Mouse (Mus musculus): ENCODE data around the gene Arhgef33. TPM values are rescaled to one million over a fixed set of nuclear protein-coding genes. Genes with fewer than 3 reads are reported as not detected.
"Not testable (repeated sequence)": the region's sequence is repeated elsewhere in the genome, so short reads cannot be mapped to it uniquely, and the experiment has no call there.

The Arhgef33 gene
- polyA plus RNA-seq (2015; fragmentation: Nextera tagmentation; extraction: Ambion mirVana), result 0.64 and 0.72 TPM in 2 replicates

GRCm38 (mm10) chr17:80307251-80307650 lies at the start of gene Arhgef33:
Gene Arhgef33, plus strand, starts transcription at chr17:80307407.
- WGBS, result 76% methylated on average over 1 of the region's 1 CpGs
- H3K4me1 ChIP-seq (ENCODE audit: control insufficient read depth, insufficient read depth, low read length), result no peaks in the 10 kb centered on the region
- H3K27me3 ChIP-seq (ENCODE audit: control insufficient read depth, insufficient read depth, low read length), result no peaks in the 10 kb centered on the region
- H3K9ac ChIP-seq (ENCODE audit: low read length), result no peak within 1 kb of the TSS
- no peaks in the 10 kb centered on the region for H3K36me3 ChIP-seq (ENCODE audit: control insufficient read depth, insufficient read depth)
- no peak within 1 kb of the TSS for H3K4me3 ChIP-seq (ENCODE audit: low read length)
- no peak within 1 kb of the TSS for H3K4me2 ChIP-seq (ENCODE audit: low read depth, low read length)
- ATAC-seq (replicated peaks; ENCODE audit: extremely low read depth, insufficient read depth, low FRiP score), result no peak
- H3K27ac ChIP-seq (ENCODE audit: low read length), result no peak within 1 kb of the TSS
- H3K9me3 ChIP-seq (replicated peaks; ENCODE audit: control insufficient read depth, low read length), result no peaks in the 10 kb centered on the region

GRCm38 (mm10) chr17:80267065-80267464 lies 40.1 kb upstream of the Arhgef33 start:
- Histone ChIP-seq H3K4me2 (ENCODE audit: low read depth, low read length) (no peak overlapping the region), H3K27me3 (ENCODE audit: control insufficient read depth, insufficient read depth, low read length) (no peaks in the 10 kb centered on the region), H3K9me3 (replicated peaks; ENCODE audit: control insufficient read depth, low read length) (no peaks in the 10 kb centered on the region), H3K27ac (ENCODE audit: low read length) (no peak overlapping the region), H3K9ac (ENCODE audit: low read length) (no peak overlapping the region), H3K4me1 (ENCODE audit: control insufficient read depth, insufficient read depth, low read length) (no peaks in the 10 kb centered on the region), H3K36me3 (ENCODE audit: control insufficient read depth, insufficient read depth) (peaks cover 38% of the 10 kb centered on the region), H3K4me3 (ENCODE audit: low read length) (no peak overlapping the region)
- no peak for ATAC-seq (replicated peaks; ENCODE audit: extremely low read depth, insufficient read depth, low FRiP score)
- 87% methylated on average over 4 of the region's 4 CpGs for WGBS

GRCm38 (mm10) chr17:80268151-80268550 lies 39.1 kb upstream of the Arhgef33 start:
- Histone ChIP-seq H3K27ac (ENCODE audit: low read length) (no peak overlapping the region), H3K4me1 (ENCODE audit: control insufficient read depth, insufficient read depth, low read length) (no peaks in the 10 kb centered on the region), H3K27me3 (ENCODE audit: control insufficient read depth, insufficient read depth, low read length) (no peaks in the 10 kb centered on the region), H3K9ac (ENCODE audit: low read length) (no peak overlapping the region), H3K36me3 (ENCODE audit: control insufficient read depth, insufficient read depth) (peaks cover 44% of the 10 kb centered on the region), H3K4me3 (ENCODE audit: low read length) (no peak overlapping the region), H3K4me2 (ENCODE audit: low read depth, low read length) (no peak overlapping the region), H3K9me3 (replicated peaks; ENCODE audit: control insufficient read depth, low read length) (no peaks in the 10 kb centered on the region)
- 93% methylated on average over 3 of the region's 3 CpGs for WGBS
- ATAC-seq (replicated peaks; ENCODE audit: extremely low read depth, insufficient read depth, low FRiP score), result no peak

GRCm38 (mm10) chr17:80270622-80271021 lies 36.6 kb upstream of the Arhgef33 start:
- not testable (repeated sequence) for H3K27ac ChIP-seq (ENCODE audit: low read length); H3K4me1 ChIP-seq (ENCODE audit: control insufficient read depth, insufficient read depth, low read length); ATAC-seq (replicated peaks; ENCODE audit: extremely low read depth, insufficient read depth, low FRiP score); H3K4me3 ChIP-seq (ENCODE audit: low read length); H3K9me3 ChIP-seq (replicated peaks; ENCODE audit: control insufficient read depth, low read length); H3K4me2 ChIP-seq (ENCODE audit: low read depth, low read length); H3K9ac ChIP-seq (ENCODE audit: low read length); H3K27me3 ChIP-seq (ENCODE audit: control insufficient read depth, insufficient read depth, low read length)
- H3K36me3 ChIP-seq (ENCODE audit: control insufficient read depth, insufficient read depth), result peaks cover 44% of the 10 kb centered on the region
- WGBS, result 90% methylated on average over 7 of the region's 7 CpGs

- Histone ChIP-seq H3K27ac (ENCODE audit: low read length) (no peak overlapping the region), H3K9ac (ENCODE audit: low read length) (no peak overlapping the region), H3K9me3 (replicated peaks; ENCODE audit: control insufficient read depth, low read length) (no peaks in the 10 kb centered on the region), H3K4me2 (ENCODE audit: low read depth, low read length) (no peak overlapping the region), H3K4me1 (ENCODE audit: control insufficient read depth, insufficient read depth, low read length) (no peaks in the 10 kb centered on the region), H3K4me3 (ENCODE audit: low read length) (no peak overlapping the region), H3K27me3 (ENCODE audit: control insufficient read depth, insufficient read depth, low read length) (no peaks in the 10 kb centered on the region), H3K36me3 (ENCODE audit: control insufficient read depth, insufficient read depth) (peaks cover 33% of the 10 kb centered on the region)
- no peak for ATAC-seq (replicated peaks; ENCODE audit: extremely low read depth, insufficient read depth, low FRiP score)
- 65% methylated on average over 4 of the region's 4 CpGs for WGBS
These were observed 29.0 kb upstream of the Arhgef33 start for GRCm38 (mm10) chr17:80278255-80278654.

- Histone ChIP-seq H3K27me3 (ENCODE audit: control insufficient read depth, insufficient read depth, low read length) (no peaks in the 10 kb centered on the region), H3K36me3 (ENCODE audit: control insufficient read depth, insufficient read depth) (peaks cover 28% of the 10 kb centered on the region), H3K4me3 (ENCODE audit: low read length) (no peak overlapping the region), H3K9me3 (replicated peaks; ENCODE audit: control insufficient read depth, low read length) (no peaks in the 10 kb centered on the region), H3K4me2 (ENCODE audit: low read depth, low read length) (no peak overlapping the region), H3K9ac (ENCODE audit: low read length) (no peak overlapping the region), H3K4me1 (ENCODE audit: control insufficient read depth, insufficient read depth, low read length) (no peaks in the 10 kb centered on the region), H3K27ac (ENCODE audit: low read length) (no peak overlapping the region)
- no peak for ATAC-seq (replicated peaks; ENCODE audit: extremely low read depth, insufficient read depth, low FRiP score)
- WGBS, result 91% methylated on average over 8 of the region's 8 CpGs
These were observed 27.7 kb upstream of the Arhgef33 start for GRCm38 (mm10) chr17:80279340-80280070.

- no peaks in the 10 kb centered on the region for H3K9me3 ChIP-seq (replicated peaks; ENCODE audit: control insufficient read depth, low read length)
- 59% methylated on average over 4 of the region's 4 CpGs for WGBS
- no peak overlapping the region for H3K4me3 ChIP-seq (ENCODE audit: low read length)
- peaks cover 3% of the 10 kb centered on the region; the same call in 1 of the 2 replicates for H3K36me3 ChIP-seq (ENCODE audit: control insufficient read depth, insufficient read depth)
- no peak overlapping the region for H3K4me2 ChIP-seq (ENCODE audit: low read depth, low read length)
- peak overlapping the region; percentile 42; the same call in 1 of the 2 replicates for H3K27ac ChIP-seq (ENCODE audit: low read length)
- no peak overlapping the region for H3K9ac ChIP-seq (ENCODE audit: low read length)
- H3K4me1 ChIP-seq (ENCODE audit: control insufficient read depth, insufficient read depth, low read length), result peaks cover 8% of the 10 kb centered on the region; the same call in 1 of the 2 replicates
- no peaks in the 10 kb centered on the region for H3K27me3 ChIP-seq (ENCODE audit: control insufficient read depth, insufficient read depth, low read length)
- peak; percentile 45; the same call in 1 of the 2 replicates for ATAC-seq (replicated peaks; ENCODE audit: extremely low read depth, insufficient read depth, low FRiP score)
These were observed 22.8 kb upstream of the Arhgef33 start for GRCm38 (mm10) chr17:80284446-80284845.

- H3K4me3 ChIP-seq (ENCODE audit: low read length), result no peak overlapping the region
- H3K4me2 ChIP-seq (ENCODE audit: low read depth, low read length), result no peak overlapping the region
- no peaks in the 10 kb centered on the region for H3K36me3 ChIP-seq (ENCODE audit: control insufficient read depth, insufficient read depth)
- WGBS, result 79% methylated on average over 6 of the region's 6 CpGs
- no peaks in the 10 kb centered on the region for H3K27me3 ChIP-seq (ENCODE audit: control insufficient read depth, insufficient read depth, low read length)
- no peak overlapping the region for H3K27ac ChIP-seq (ENCODE audit: low read length)
- no peak for ATAC-seq (replicated peaks; ENCODE audit: extremely low read depth, insufficient read depth, low FRiP score)
- H3K4me1 ChIP-seq (ENCODE audit: control insufficient read depth, insufficient read depth, low read length), result peaks cover 8% of the 10 kb centered on the region; the same call in 1 of the 2 replicates
- H3K9me3 ChIP-seq (replicated peaks; ENCODE audit: control insufficient read depth, low read length), result no peaks in the 10 kb centered on the region
- no peak overlapping the region for H3K9ac ChIP-seq (ENCODE audit: low read length)
These were observed 19.2 kb upstream of the Arhgef33 start for GRCm38 (mm10) chr17:80288012-80288411.

- Histone ChIP-seq H3K27ac (ENCODE audit: low read length) (peak overlapping the region; percentile 82), H3K4me1 (ENCODE audit: control insufficient read depth, insufficient read depth, low read length) (peaks cover 8% of the 10 kb centered on the region; the same call in 1 of the 2 replicates), H3K4me2 (ENCODE audit: low read depth, low read length) (peak overlapping the region; percentile 78), H3K9ac (ENCODE audit: low read length) (peak overlapping the region; percentile 96), H3K9me3 (replicated peaks; ENCODE audit: control insufficient read depth, low read length) (no peaks in the 10 kb centered on the region), H3K27me3 (ENCODE audit: control insufficient read depth, insufficient read depth, low read length) (no peaks in the 10 kb centered on the region), H3K36me3 (ENCODE audit: control insufficient read depth, insufficient read depth) (no peaks in the 10 kb centered on the region), H3K4me3 (ENCODE audit: low read length) (peak overlapping the region; percentile 100)
- 1% methylated on average over 30 of the region's 30 CpGs for WGBS
- ATAC-seq (replicated peaks; ENCODE audit: extremely low read depth, insufficient read depth, low FRiP score), result no peak
These were observed 17.7 kb upstream of the Arhgef33 start for GRCm38 (mm10) chr17:80289280-80290073.
